Mouse (Mus musculus) c-Kit-negative CD71-positive TER-119-positive erythroid progenitor cells, embryonic 14.5 days (primary cell): Measurements from ENCODE around the gene Gm10840.
"Not testable (repeated sequence)": the region's sequence is repeated elsewhere in the genome, so short reads cannot be mapped to it uniquely, and the experiment has no call there.

Source experiments
- DNase-seq: peaks from one replicate; pipeline ENCODE4 v3.0.0-alpha.2; 2013; ENCODE audit warnings: low read depth, low spot score

Gene Gm10840

DNA sequence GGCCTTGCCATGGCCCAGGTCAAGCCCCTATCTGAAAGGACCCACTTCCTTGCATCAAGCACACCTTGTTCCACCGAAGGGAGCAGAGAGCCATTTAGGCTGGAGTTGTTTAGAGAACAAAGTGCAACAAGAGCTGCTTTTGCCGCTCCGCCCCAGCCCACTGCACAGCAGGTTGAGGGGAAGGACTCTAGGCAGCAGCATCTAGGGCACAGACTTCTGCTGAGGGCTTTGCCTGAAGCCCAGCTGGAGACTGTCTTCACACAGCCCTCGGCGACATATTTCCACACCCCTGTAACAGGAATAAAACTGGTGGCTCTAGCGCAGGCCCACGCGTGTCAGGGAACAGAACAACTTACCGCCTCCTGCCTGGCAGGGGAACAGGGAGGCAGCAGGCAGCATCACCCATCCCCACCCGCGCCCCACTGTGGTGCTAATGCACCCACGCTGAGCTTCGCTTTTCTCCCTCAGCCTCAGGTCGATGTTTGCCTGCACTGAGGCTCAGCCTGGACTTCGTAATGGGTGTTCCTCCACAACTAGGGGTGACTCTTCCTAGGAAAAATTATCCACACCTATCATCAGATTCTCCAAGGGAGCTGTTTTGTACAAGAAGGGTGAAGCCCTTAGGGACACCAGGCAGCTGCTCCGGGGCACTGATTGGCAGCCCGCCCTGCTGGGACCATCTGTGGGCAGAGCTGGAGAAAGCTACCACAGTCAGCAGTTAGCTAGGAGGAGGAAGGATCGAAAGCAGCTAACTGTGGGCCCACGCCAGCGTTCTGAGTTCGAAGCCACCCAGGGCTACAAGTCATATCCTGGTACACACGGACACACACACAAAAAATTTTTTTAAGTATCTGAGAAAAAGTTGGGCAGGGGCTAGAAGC lies at the start of gene Gm10840, which contains the start of gene Limd2:
Gm10840 (plus strand) TSS at position 10 of the 881 bp plus-strand sequence.
Limd2 (minus strand) TSS at position 20 of the 881 bp plus-strand sequence.
- no peak for DNase-seq

DNA sequence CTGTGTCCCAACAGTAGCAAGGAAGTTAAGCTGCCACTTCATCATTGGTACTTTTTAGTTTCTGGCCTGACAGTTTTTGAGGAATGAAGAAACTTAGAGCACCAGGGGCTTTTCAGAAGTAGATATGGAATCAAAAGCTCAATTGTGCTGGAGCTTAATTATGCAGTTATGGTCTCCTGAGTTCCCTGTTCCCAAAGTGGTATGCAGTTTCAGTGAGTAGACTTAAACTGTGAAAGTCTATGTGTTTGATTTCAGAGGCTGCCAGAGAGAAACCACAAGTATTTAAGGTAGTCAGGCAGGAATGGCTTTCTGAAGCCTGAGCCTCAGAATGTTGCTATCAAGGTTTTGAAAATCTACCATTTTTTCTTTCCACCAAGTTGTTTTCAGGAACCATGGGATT lies 49.0 kb upstream of the Gm10840 start:
- DNase-seq: no peak

DNA sequence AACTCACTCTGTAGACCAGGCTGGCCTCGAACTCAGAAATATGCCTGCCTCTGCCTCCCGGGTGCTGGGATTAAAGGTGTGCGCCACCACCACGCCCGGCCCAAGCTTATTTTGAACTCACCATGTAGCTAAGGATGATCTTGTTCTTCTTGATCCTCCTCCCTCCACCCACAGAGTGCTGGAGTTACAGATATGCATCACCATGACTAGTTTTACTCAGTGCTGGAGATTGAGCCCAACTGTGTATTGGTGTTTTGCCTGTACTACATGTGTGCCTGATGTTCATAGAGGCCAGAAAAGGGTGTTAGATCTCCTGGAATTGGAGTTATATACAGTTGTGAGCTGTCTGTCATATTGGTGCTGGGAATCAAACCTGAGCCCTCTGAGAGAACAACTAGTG lies 38.4 kb upstream of the Gm10840 start:
- no peak for DNase-seq

DNA sequence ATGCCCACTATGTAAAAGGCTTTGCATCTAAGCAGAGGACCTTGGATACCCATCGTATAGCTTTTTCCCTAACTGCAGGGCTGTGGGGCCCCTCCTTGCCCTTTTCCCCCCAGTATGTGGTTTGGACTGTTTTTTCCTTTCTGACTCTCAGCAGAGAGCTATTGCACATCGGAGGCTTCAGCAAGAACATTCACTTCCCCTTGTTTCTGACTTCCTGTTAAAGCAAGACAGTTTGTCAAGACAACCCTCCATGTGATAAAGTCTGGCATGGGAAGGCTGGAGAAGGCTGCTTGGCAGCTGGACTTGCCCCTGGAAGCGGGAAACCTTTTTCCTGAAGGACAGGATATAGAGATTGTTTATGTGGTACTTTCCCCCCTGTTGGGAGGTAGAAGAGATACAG lies 37.9 kb upstream of the Gm10840 start:
- DNase-seq: no peak

DNA sequence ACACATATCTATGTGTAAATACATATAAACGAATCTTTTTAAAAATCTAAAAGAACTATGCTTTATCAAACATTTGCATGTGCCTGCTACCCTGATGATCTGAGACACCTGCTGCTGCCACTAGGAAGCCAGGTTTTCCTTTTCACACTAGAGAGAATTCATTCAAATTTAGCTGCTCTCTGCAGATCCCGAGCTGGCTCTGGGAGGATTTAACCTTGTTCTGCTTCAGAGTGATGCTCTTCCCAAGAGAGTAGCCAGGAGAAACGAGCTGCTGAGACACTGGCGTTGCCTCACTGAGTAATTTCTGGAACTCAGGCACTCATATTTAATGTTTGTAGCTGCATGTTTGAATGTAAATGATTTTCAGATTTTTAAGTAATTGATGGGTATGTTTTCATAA lies 35.9 kb upstream of the Gm10840 start:
- DNase-seq: no peak

DNA sequence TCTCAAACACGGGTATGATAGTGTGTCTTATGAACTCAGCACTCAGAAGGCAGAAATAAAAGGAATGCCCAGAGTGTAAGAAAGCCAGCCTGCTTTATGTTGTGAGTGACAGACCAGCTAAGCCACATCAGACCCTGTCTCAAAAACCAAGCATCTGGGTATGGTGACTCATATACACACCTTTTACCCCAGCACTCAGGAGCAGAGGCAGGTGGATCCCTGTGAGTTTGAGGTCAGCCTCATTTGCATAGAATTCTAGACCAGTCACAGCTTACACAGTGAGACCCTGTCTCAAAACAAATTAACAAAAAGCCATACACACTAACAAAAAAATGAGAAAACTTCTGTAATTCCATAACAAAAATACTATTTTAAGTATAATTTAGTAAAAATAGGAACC lies 34.8 kb upstream of the Gm10840 start:
- DNase-seq: no peak

DNA sequence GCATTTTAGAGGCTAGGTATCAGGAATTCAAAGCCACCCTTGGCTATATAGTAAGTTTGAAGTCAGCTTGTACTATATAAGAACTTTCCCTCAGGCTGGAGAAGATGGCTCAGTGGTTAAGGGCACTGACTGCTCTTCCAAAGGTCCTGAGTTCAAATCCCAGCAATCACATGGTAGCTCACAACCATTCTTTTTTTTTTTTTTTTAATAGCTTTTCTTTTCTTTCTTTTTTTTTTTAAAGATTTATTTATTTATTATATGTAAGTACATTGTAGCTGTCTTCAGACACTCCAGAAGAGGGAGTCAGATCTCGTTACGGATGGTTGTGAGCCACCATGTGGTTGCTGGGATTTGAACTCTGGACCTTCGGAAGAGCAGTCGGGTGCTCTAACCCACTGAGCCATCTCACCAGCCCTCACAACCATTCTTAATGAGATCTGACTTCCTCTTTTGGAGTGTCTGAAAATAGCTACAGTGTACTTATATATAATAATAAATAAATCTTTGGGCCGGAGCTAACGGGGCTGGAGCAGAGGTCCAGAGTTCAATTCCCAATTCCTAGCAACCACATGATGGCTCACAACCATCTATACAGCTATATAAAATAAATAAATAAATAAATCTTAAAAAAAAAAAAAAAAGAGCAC lies 33.8 kb upstream of the Gm10840 start:
- not testable (repeated sequence) for DNase-seq

DNA sequence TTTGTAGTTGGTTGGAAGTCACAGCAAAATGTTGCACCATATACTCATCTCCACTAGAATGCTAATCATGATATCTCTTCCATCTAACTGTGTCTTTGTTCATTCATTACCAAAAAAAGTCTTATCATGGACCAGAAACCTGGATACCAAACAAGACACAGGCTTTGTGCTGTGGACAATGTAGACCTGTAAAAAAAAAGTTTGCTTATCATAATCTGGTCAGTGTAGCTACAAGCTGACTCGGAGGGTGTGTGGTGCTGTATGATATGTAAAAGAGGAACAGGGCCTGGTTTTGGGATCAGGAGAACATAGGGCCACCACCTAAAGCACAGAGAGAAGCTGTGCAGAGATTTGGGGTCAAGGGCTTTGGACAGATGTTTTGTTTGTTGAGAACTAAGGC lies 31.2 kb upstream of the Gm10840 start:
- no peak for DNase-seq

DNA sequence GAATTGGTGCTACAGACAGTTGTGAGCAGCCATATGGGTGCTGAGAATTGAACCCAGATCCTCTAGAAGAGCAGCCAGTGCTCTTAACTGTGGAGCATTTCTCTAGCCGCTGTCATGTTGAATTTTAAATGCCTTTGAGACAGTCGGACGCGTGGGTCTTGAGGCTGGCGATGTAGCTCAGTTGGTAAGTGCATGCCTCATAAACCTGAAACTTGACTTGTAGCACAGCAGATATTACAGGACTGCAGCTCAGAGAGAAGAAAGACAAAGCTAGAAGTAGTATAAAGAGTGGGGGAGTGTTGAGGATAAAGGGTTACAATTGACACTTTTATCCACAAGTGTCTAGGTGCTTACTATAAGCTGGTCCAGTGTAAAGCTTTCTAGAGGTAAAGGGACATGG lies 28.1 kb upstream of the Gm10840 start:
- DNase-seq: no peak

DNA sequence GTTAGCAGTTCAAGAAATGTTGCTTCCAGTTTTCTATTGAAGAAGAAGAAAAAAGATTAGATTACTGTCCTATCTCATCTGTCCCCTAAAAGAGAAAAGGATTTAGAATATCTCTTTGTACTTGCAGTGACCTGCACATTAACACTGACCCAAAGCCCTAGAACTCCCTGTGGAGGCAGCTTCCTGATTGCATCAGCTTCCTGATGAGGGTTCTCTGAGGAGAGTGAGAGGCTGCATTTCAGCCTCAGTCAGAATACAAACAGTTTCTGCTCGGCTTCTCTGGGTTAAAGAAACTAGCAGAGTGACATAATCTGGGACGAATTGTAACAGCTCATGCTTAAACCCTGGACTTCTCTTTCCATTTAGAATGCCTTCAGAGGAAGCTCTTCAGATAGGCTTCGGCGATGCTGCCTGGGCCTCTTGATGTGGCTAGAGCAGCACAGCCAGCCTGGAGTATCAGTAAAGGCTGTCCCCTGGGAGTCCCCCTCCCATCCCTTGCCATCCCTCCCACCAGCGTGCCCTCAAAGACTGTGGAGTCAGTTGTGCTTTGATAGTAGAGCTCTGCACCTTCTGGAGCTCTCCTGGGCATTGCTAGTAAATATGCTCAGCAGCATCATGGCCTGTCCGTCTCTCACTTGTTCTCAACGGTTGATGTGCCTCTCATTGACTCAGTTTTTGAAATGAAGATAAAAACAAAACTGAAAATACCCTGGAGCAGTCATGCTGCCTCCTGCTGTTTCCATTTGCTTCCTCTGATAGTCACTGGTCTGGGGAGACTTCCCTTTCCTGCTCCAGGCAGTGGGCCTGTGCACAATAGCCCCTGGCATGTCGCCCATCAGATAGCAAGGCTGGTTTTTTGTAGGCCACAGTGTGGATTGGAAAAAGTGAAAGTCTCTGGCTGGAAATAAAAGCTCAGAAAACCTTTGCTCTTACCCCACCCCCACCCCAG lies 25.8 kb upstream of the Gm10840 start:
- no peak for DNase-seq

DNA sequence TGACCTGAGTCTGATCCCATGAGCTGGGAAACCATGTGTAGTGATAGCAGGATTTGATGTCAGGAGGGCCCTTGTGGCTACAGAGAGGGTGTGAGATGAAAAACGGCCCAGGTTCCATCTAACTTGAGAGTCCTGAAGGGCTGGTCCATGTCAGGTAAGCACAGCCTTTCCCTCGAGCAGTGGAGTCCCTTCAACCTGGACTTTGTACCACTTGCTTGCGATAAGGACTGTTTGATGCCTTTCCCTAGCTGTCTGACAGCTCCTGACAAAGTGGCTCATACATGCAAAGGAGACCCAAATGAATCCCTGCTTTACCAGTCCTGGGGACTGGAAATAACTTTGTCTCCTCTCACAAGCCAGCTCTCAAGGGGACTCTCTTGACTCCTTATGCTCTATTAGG lies 9.4 kb upstream of the Gm10840 start:
- DNase-seq: no peak

DNA sequence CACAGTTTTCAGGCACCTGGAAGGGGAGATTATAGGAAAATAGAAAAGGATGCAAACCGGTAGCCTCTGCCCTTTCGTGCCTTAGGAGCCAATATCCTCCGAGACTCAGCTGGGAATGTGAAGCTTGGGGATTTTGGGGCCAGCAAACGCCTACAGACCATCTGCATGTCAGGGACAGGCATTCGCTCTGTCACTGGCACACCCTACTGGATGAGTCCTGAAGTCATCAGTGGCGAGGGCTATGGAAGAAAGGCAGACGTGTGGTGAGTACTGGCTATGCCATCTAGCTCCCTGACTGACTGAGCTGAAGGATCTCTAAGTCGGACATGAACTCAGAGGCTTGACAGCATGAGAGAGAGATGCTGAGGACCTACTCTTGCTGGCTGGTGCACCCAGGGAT lies 8.5 kb upstream of the Gm10840 start:
- DNase-seq: no peak

DNA sequence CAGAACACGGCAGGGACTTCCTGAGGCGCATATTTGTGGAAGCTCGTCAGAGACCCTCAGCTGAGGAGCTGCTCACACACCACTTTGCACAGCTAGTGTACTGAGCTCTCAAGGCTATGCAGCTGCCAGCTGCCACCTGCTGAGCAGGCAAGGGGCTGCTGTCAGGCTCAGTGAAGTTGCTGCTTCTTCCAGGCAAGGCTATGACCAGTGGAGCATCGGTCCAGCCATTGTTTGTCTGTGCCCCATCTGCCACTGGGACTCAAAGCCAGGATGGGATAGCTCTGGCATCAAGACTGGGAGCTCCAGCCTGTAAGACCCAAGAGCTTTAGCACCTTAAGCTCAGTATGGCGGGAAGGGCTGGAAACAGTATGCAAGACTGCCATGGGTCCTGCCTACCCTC lies 6.6 kb upstream of the Gm10840 start:
- no peak for DNase-seq

DNA sequence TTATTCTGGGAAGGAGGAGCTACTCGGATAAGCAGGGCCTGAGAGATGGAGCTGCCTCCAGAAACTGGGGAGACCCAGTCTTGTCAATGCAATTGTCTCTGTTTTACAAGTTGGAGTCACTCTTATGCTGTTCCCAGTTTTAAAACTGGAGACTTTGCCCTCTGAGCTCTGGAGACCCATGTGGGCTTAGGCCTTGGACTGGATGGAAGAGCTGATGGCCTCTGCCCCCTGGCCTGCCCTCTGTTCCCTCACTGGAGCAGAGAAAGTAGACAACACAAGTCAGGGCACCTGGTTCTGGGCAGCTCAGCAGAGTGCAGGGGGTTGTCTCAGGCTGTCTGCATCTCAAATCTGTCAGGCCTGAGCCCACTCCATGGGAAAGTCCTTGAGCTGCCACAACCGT lies 5.9 kb upstream of the Gm10840 start:
- DNase-seq: no peak

DNA sequence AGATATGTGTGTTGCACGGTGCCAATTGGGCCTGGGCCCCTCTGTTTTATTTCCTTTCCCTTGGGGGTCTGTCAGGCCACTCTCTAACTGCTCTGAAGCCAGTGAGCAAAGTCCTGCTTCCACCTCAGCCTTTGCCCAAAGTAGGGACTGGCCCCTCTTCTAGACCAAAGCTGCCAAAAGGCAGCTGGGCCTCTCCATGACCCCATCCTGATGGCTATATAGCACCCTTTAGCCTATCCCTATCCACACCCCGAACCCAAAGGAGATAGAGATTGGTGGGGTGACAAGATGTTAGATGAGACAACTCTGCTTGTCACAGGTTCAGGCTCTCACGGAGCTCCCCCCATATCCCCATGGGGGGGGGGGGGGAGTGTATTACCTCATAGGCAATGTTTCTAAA lies 4.9 kb upstream of the Gm10840 start:
- no peak for DNase-seq

DNA sequence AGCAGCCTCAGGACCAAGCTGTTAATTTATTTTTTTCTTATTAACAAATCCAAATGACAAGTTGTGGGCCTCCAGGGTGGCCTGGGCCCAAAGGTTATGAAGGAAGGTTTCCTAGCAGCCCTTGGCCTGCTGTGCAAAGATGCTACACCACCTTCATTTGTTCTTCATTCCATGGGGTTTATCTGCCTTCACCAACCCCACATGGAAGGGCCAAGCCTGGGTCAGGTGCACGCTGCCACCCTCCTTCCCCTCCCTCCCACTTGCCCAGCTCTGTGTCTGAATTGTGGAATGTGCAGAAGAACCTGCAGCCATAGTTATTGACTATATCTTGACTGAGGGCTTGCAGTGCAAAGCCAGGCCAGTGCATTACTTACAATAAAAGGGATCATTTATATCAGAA lies 4.4 kb upstream of the Gm10840 start:
- no peak for DNase-seq

DNA sequence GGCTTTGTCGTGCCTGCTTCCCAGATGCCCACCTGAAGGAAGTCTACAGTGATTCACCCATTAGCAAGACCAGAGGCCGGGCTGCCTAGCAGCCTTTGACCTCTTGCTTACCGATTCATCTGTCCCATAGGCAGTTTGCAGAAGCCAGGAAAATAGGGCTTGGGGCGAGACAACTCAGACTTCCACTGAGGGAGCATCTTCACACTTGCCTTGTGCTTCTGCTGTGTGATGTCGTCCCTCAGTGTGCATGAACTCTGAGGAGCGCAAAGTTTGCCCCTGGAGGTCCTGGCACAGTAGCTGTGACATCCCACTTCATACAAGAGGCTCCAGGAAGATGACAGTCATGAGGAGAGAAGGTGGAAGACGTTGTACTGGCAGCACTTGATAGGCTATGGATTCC lies 3.5 kb upstream of the Gm10840 start:
- no peak for DNase-seq

DNA sequence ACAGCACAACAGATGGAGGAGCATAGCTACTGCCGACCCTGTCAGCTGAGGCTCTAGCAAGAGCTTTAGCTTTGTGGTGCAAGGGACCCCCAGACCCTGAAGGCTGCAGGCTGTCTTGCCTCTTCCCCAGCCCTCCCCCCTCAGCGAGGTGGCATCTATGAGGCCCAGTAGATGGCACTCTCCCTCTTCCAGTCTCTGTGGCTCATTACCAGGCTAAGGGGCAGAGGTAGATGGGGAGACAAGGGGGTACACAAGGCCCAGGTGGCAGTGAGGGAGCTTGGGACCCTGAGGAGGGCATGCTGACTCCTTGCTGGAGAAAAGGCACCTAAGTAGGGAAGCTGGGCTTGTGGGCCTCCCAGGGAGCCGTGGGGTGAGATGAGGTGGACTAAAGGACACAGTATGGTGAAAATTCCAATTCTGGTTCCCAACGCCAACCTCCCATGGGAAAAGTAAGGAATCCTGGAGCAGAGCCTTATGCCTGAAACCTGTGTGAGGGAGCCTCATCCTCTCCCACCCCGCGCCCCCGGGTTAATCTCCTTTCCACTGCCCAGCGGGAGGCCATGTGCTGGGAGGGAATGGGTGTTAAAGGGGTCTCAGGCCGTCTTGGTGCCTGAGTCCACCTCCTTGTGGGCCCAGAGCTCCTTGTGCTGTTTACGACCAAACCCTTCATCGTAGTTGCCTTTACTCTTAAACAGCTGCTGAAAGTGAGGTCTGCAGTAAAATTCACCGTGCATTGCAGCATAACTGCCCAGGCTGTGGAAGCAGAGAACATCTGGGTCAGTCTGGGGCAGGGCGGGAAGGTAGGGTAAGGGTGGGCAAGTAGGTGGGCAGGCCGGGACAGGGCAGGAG lies 2.3 kb upstream of the Gm10840 start:
- DNase-seq: no peak

DNA sequence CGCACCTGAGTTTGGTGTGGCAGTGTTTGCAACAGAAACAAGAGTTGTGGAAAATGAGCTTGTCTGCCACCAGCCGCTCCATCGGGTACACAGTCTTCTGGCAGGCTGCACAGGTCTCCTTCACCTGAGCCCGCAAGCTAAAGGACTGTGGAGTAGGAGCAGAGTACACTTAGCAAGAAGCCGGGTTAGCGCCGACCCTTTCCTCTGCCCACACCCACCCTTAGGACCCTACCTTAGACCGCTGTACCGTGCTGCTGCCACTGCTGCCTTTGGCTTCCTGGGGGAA lies 1.8 kb upstream of the Gm10840 start:
- no peak for DNase-seq

DNA sequence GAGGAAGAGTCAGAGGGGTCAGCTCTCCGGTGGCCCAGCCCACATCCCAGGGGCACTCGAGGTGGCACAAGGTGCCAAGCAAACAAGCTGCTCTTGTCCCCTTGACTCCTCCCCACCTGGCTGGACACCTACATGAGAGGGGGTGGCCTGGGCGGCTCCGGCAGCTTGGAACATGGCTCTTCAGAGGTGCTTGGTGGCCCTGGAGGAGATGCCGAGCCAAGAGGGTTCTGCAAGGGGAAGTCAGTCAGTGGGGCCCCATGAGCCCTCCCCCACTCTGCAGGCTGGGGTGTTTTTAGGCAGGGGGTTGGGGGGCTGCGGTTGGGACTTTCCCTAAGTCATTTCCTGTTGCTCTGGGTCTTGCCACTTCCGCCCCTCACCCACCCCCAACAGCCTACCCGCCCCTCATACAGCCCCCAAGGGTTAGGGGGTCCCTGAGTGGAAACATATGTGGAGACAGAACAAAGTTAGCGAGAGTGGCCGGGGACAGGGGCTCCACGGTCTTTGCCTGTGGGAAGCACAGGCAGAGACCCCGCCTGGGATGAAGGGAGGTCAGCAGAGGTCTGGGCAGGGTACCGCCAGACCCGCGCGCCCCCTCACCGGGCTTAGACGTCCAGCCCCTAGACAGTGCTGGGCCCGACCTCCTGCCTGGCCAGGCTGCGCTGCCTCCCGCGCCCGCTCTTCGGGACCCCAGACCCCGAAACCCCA lies 1.3 kb upstream of the Gm10840 start:
- no peak for DNase-seq
